In the genomic region with DNA sequence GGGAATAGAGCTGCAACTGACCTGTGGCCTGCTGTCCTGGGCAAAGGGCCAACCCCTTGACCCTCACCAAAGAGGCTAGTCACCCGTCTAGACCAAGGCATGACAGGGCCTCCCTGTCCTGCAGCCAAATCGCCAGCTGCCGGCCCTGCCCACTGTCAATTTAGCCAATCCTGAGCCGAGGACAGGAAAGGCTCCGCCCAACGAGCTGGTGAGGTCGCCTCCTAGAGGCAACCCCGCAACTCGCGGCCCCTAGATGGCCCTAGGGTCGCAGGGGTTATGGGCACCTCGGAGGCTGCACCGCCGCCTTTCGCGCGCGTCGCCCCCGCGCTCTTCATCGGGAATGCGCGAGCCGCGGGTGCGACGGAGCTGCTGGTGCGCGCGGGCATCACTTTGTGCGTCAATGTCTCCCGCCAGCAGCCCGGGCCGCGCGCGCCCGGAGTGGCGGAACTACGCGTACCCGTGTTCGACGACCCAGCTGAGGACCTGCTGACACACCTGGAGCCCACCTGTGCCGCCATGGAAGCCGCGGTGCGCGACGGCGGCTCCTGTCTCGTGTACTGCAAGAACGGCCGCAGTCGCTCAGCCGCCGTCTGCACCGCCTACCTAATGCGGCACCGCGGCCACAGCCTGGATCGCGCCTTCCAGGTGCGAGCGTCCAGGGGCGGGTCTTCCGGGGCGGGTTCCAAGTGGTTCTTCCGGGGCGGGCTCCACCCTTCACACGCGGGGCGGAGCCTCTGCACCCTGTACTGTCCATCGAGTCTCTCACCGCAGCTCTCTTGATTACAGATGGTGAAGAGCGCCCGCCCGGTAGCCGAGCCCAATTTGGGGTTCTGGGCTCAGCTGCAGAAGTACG, we compare ENCODE assay signal across 8 mouse cellular contexts. TPM values are rescaled to one million over a fixed set of nuclear protein-coding genes. Genes with fewer than 3 reads are reported as not detected.
DNase-seq lines count a peak whose midpoint lies in the region; ATAC-seq and TF ChIP-seq lines count a peak whose summit lies in the region.

A gene (plus strand): TSS at position 203 of the 853 bp plus-strand sequence.

- no peaks in the 10 kb centered on the region for H3K9me3 ChIP-seq in embryonic facial prominence, embryonic 11.5 days (replicated peaks; ENCODE audit: control insufficient read depth, low read length)
- H3K9me3 ChIP-seq in limb, embryonic 10.5 days (replicated peaks), result no peaks in the 10 kb centered on the region
- H3K9me3 ChIP-seq in midbrain, embryonic 12.5 days, result no peaks in the 10 kb centered on the region

- peak; percentile 44; the same call in 1 of the 2 replicates for TF ChIP-seq CTCF in small intestine, adult 2 months (IDR thresholded peaks at IDR 0.05; ENCODE audit: extremely low read depth, insufficient read length, insufficient replicate concordance, low read depth, low read length)

- peak within 1 kb of the TSS; percentile 48 for H3K4me2 ChIP-seq in embryonic facial prominence, embryonic 11.5 days (ENCODE audit: low read depth, low read length)
- peak within 1 kb of the TSS; percentile 66 for H3K4me2 ChIP-seq in midbrain, embryonic 12.5 days (replicated peaks)

- peaks cover 8% of the 10 kb centered on the region for H3K4me1 ChIP-seq in embryonic facial prominence, embryonic 11.5 days (ENCODE audit: control insufficient read depth, insufficient read depth, low read length)
- H3K4me1 ChIP-seq in limb, embryonic 10.5 days, result peaks cover 55% of the 10 kb centered on the region
- peaks cover 41% of the 10 kb centered on the region for H3K4me1 ChIP-seq in midbrain, embryonic 12.5 days
- H3K4me1 ChIP-seq in small intestine, adult 2 months (ENCODE audit: control insufficient read depth, insufficient read depth, insufficient read length, low read length), result peaks cover 27% of the 10 kb centered on the region

- no peaks in the 10 kb centered on the region for H3K36me3 ChIP-seq in embryonic facial prominence, embryonic 11.5 days (replicated peaks; ENCODE audit: control insufficient read depth, insufficient read depth, low read depth, low read length)
- H3K36me3 ChIP-seq in limb, embryonic 10.5 days, result no peaks in the 10 kb centered on the region
- H3K36me3 ChIP-seq in midbrain, embryonic 12.5 days, result no peaks in the 10 kb centered on the region
- H3K36me3 ChIP-seq in small intestine, adult 2 months (ENCODE audit: control insufficient read depth, insufficient read depth, low read length), result no peaks in the 10 kb centered on the region

- 0 out of 2 replicates have a peak within 1 kb of the TSS, but pooled peaks have one; percentile 38 for H3K27ac ChIP-seq in embryonic facial prominence, embryonic 11.5 days (replicated peaks; ENCODE audit: low read depth, low read length)
- peak within 1 kb of the TSS; percentile 91 for H3K27ac ChIP-seq in limb, embryonic 10.5 days
- peak within 1 kb of the TSS; percentile 87 for H3K27ac ChIP-seq in midbrain, embryonic 12.5 days (replicated peaks)
- H3K27ac ChIP-seq in small intestine, adult 2 months (ENCODE audit: insufficient read depth, low read depth, low read length), result peak within 1 kb of the TSS; percentile 89

- WGBS in embryonic facial prominence, embryonic 11.5 days, result under 1% methylated on average over 81 of the region's 81 CpGs
- under 1% methylated on average over 81 of the region's 81 CpGs for WGBS in limb, embryonic 10.5 days
- under 1% methylated on average over 81 of the region's 81 CpGs for WGBS in midbrain, embryonic 12.5 days
- under 1% methylated on average over 81 of the region's 81 CpGs for WGBS in small intestine, adult 2 months

- peak; percentile 85 for ATAC-seq in embryonic facial prominence, embryonic 11.5 days (replicated peaks; ENCODE audit: insufficient number of reproducible peaks, low FRiP score, low TSS enrichment, low read depth)
- ATAC-seq in granulocyte monocyte progenitor cell, adult 5-6 weeks (replicated peaks; ENCODE audit: poor library complexity, severe bottlenecking), result peak; percentile 67
- ATAC-seq in midbrain, embryonic 12.5 days (ENCODE audit: low FRiP score, low read depth), result peak; percentile 86

- peak; percentile 53 for TF ChIP-seq POLR2A in small intestine, adult 2 months (IDR thresholded peaks at IDR 0.05; ENCODE audit: low read depth, low read length)

- H3K27me3 ChIP-seq in embryonic facial prominence, embryonic 11.5 days (ENCODE audit: control insufficient read depth, insufficient read depth, low read length), result peaks cover 3% of the 10 kb centered on the region; the same call in 1 of the 2 replicates
- H3K27me3 ChIP-seq in limb, embryonic 10.5 days (ENCODE audit: low read depth, poor library complexity, severe bottlenecking), result peaks cover 21% of the 10 kb centered on the region
- peaks cover 26% of the 10 kb centered on the region for H3K27me3 ChIP-seq in midbrain, embryonic 12.5 days
- H3K27me3 ChIP-seq in small intestine, adult 2 months (ENCODE audit: control insufficient read depth, insufficient read depth, low read length), result no peaks in the 10 kb centered on the region

- H3K9ac ChIP-seq in embryonic facial prominence, embryonic 11.5 days (replicated peaks; ENCODE audit: low read length), result peak within 1 kb of the TSS; percentile 57
- H3K9ac ChIP-seq in midbrain, embryonic 12.5 days (replicated peaks), result peak within 1 kb of the TSS; percentile 60

- DNase-seq in 3134 (ENCODE audit: extremely low read depth, insufficient read length, low spot score), result peak; percentile 90
- peak; percentile 93 for DNase-seq in adrenal gland, postnatal 25 days
- DNase-seq in embryonic facial prominence, embryonic 11.5 days (ENCODE audit: low spot score), result peak; percentile 92
- peak; percentile 95 for DNase-seq in kidney, adult 11 months
- DNase-seq in limb, embryonic 10.5 days (ENCODE audit: low spot score), result peak; percentile 93

- peak within 1 kb of the TSS; percentile 62 for H3K4me3 ChIP-seq in embryonic facial prominence, embryonic 11.5 days (ENCODE audit: low read depth, low read length)
- H3K4me3 ChIP-seq in limb, embryonic 10.5 days, result peak within 1 kb of the TSS; percentile 87
- H3K4me3 ChIP-seq in midbrain, embryonic 12.5 days, result peak within 1 kb of the TSS; percentile 78
- H3K4me3 ChIP-seq in small intestine, adult 2 months (ENCODE audit: low read depth, low read length), result peak within 1 kb of the TSS; percentile 86

RNA-seq across cellular contexts. Expression of the gene that starts here (rescaled TPM):
- total RNA-seq in adrenal gland, postnatal 25 days (2021), result 11.2 and 15.2 TPM in 2 replicates
- 7.2 and 10.3 TPM in 2 replicates for polyA plus RNA-seq in embryonic facial prominence, embryonic 11.5 days (2014; fragmentation: Nextera tagmentation; extraction: Ambion mirVana)
- 7.4 and 13.4 TPM in 2 replicates for total RNA-seq in granulocyte monocyte progenitor cell, adult 5-6 weeks (2014; fragmentation: Nextera tagmentation)
- total RNA-seq in granulocyte monocyte progenitor cell, adult 5-6 weeks (2017), result 2.6 and 5.5 TPM in 2 replicates
- polyA plus RNA-seq in limb, embryonic 10.5 days (2016; fragmentation: Nextera tagmentation; extraction: Ambion mirVana), result 8.8 TPM in 2 replicates
- polyA plus RNA-seq in midbrain, embryonic 12.5 days (2016; fragmentation: Nextera tagmentation; extraction: Ambion mirVana), result 14.6 and 16.7 TPM in 2 replicates
- 21.5 and 29.9 TPM in 2 replicates for polyA plus RNA-seq in small intestine, adult 2 months (2012; rRNA removed)

Comparison
In these comparisons a context has a peak if more than half of its experiments do, and no peak if none do; other contexts are left out.
1. Peak in every context shown above with its lines: DNase-seq, ATAC-seq, H3K4me3 ChIP-seq and H3K27ac ChIP-seq.
2. H3K27ac ChIP-seq: peak in every context shown above with its lines; median percentile 91 in limb, embryonic 10.5 days; 89 in small intestine, adult 2 months; 87 in midbrain, embryonic 12.5 days; 38 in embryonic facial prominence, embryonic 11.5 days.